Mouse (Mus musculus): ENCODE data around the gene Neurog1. TPM values are rescaled to one million over a fixed set of nuclear protein-coding genes. Genes with fewer than 3 reads are reported as not detected.

The Neurog1 gene
- total and polyA plus RNA-seq, 3 experiments, result not detected

- Histone ChIP-seq H3K36me3 (ENCODE audit: control insufficient read depth in 1 of 2, insufficient read depth in 2 of 2, low read length in 2 of 2) (no peaks in the 10 kb centered on the region), H3K79me2 (ENCODE audit: control insufficient read depth, insufficient read depth, low read length, poor library complexity) (no peaks in the 10 kb centered on the region), H3K4me1 (ENCODE audit: control insufficient read depth in 1 of 2, insufficient read depth in 2 of 2, low read length in 2 of 2) (no peaks in the 10 kb centered on the region), H3K4me3 (ENCODE audit: control insufficient read depth in 1 of 2, insufficient read depth in 1 of 2, low read depth in 2 of 2, low read length in 2 of 2) (no peak overlapping the region), H3K9me3 (replicated peaks; ENCODE audit: insufficient read depth, low read length) (no peaks in the 10 kb centered on the region), H3K9ac (ENCODE audit: control insufficient read depth, low read depth, low read length, poor library complexity, severe bottlenecking) (no peak overlapping the region), H3K27me3 (ENCODE audit: control insufficient read depth in 1 of 2, insufficient read depth in 2 of 2, low read length in 2 of 2) (no peaks in the 10 kb centered on the region), H3K27ac (ENCODE audit: control insufficient read depth, low read depth, low read length) (no peak overlapping the region)
- no peak for TF ChIP-seq ZMIZ1 (IDR thresholded peaks at IDR 0.05; ENCODE audit: low read depth, low read length)
- DNase-seq (ENCODE audit: low read depth, low spot score), result no peak
Measured at GRCm38 (mm10) chr13:56243104-56243503, 8.9 kb downstream of the Neurog1 start.

GRCm38 (mm10) chr13:56240012-56240770 lies 11.8 kb downstream of the Neurog1 start:
- no peaks in the 10 kb centered on the region for H3K36me3 ChIP-seq (ENCODE audit: control insufficient read depth in 1 of 2, insufficient read depth in 2 of 2, low read length in 2 of 2)
- H3K4me1 ChIP-seq (ENCODE audit: control insufficient read depth in 1 of 2, insufficient read depth in 2 of 2, low read length in 2 of 2), result no peaks in the 10 kb centered on the region
- H3K9ac ChIP-seq (ENCODE audit: control insufficient read depth, low read depth, low read length, poor library complexity, severe bottlenecking), result no peak overlapping the region
- no peaks in the 10 kb centered on the region for H3K27me3 ChIP-seq (ENCODE audit: control insufficient read depth in 1 of 2, insufficient read depth in 2 of 2, low read length in 2 of 2)
- TF ChIP-seq GABPA (IDR thresholded peaks at IDR 0.05; ENCODE audit: low read depth, low read length), result no peak
- no peak for TF ChIP-seq USF2 (IDR thresholded peaks at IDR 0.05; ENCODE audit: borderline replicate concordance in 1 of 2, insufficient read depth in 1 of 2, low read depth in 1 of 2, low read length in 2 of 2)
- no peak for TF ChIP-seq POLR2AphosphoS2 (IDR thresholded peaks at IDR 0.05; ENCODE audit: low read length)
- TF ChIP-seq ZKSCAN1 (IDR thresholded peaks at IDR 0.05; ENCODE audit: low read depth, low read length), result no peak
- no peak for TF ChIP-seq ELF1 (IDR thresholded peaks at IDR 0.05; ENCODE audit: low read depth, low read length)
- TF ChIP-seq CHD2 (IDR thresholded peaks at IDR 0.05; ENCODE audit: low read length), result no peak
- no peaks in the 10 kb centered on the region for H3K79me2 ChIP-seq (ENCODE audit: control insufficient read depth, insufficient read depth, low read length, poor library complexity)
- H3K4me3 ChIP-seq (ENCODE audit: control insufficient read depth in 1 of 2, insufficient read depth in 1 of 2, low read depth in 2 of 2, low read length in 2 of 2), result no peak overlapping the region
- H3K9me3 ChIP-seq (replicated peaks; ENCODE audit: insufficient read depth, low read length), result no peaks in the 10 kb centered on the region
- DNase-seq (ENCODE audit: low read depth, low spot score), result no peak
- H3K27ac ChIP-seq (ENCODE audit: control insufficient read depth, low read depth, low read length), result no peak overlapping the region

- Histone ChIP-seq H3K4me1 (ENCODE audit: control insufficient read depth in 1 of 2, insufficient read depth in 2 of 2, low read length in 2 of 2) (no peaks in the 10 kb centered on the region), H3K27me3 (ENCODE audit: control insufficient read depth in 1 of 2, insufficient read depth in 2 of 2, low read length in 2 of 2) (no peaks in the 10 kb centered on the region), H3K4me3 (ENCODE audit: control insufficient read depth in 1 of 2, insufficient read depth in 1 of 2, low read depth in 2 of 2, low read length in 2 of 2) (no peak overlapping the region), H3K9me3 (replicated peaks; ENCODE audit: insufficient read depth, low read length) (no peaks in the 10 kb centered on the region), H3K79me2 (ENCODE audit: control insufficient read depth, insufficient read depth, low read length, poor library complexity) (no peaks in the 10 kb centered on the region), H3K36me3 (ENCODE audit: control insufficient read depth in 1 of 2, insufficient read depth in 2 of 2, low read length in 2 of 2) (no peaks in the 10 kb centered on the region), H3K9ac (ENCODE audit: control insufficient read depth, low read depth, low read length, poor library complexity, severe bottlenecking) (no peak overlapping the region), H3K27ac (ENCODE audit: control insufficient read depth, low read depth, low read length) (no peak overlapping the region)
- no peak for DNase-seq (ENCODE audit: low read depth, low spot score)
- TF ChIP-seq USF2 (IDR thresholded peaks at IDR 0.05; ENCODE audit: borderline replicate concordance in 1 of 2, insufficient read depth in 1 of 2, low read depth in 1 of 2, low read length in 2 of 2) (no peak), UBTF (IDR thresholded peaks at IDR 0.05; ENCODE audit: borderline replicate concordance, insufficient read depth, low read depth, low read length) (no peak), MEF2A (IDR thresholded peaks at IDR 0.05; ENCODE audit: extremely low read depth, insufficient replicate concordance, low read depth, low read length, poor library complexity, severe bottlenecking) (no peak), ZC3H11A (IDR thresholded peaks at IDR 0.05; ENCODE audit: low read depth, low read length) (no peak), EP300 (IDR thresholded peaks at IDR 0.05; ENCODE audit: low read depth in 1 of 2, low read length in 2 of 2) (no peak), E2F4 (IDR thresholded peaks at IDR 0.05; ENCODE audit: borderline replicate concordance, low read depth, low read length) (no peak), RAD21 (IDR thresholded peaks at IDR 0.05; ENCODE audit: low read depth, low read length) (no peak), ZMIZ1 (IDR thresholded peaks at IDR 0.05; ENCODE audit: low read depth, low read length) (no peak), CHD1 (IDR thresholded peaks at IDR 0.05; ENCODE audit: low read depth, low read length) (no peak), KAT2A (conservative IDR thresholded peaks at IDR 0.05; ENCODE audit: low read depth, low read length) (no peak), GATA1 (IDR thresholded peaks at IDR 0.05; ENCODE audit: low read depth, low read length) (no peak), HCFC1 (IDR thresholded peaks at IDR 0.05; ENCODE audit: low read depth, low read length) (no peak), USF1 (IDR thresholded peaks at IDR 0.05; ENCODE audit: low read depth, low read length) (no peak), POLR2A (IDR thresholded peaks at IDR 0.05; ENCODE audit: control insufficient read depth in 1 of 2, insufficient read depth in 1 of 2, low read depth in 1 of 2, low read length in 2 of 2, poor library complexity in 1 of 2) (no peak), SIN3A (IDR thresholded peaks at IDR 0.05; ENCODE audit: low read length) (no peak), TBP (IDR thresholded peaks at IDR 0.05; ENCODE audit: low read depth, low read length) (no peak), GABPA (IDR thresholded peaks at IDR 0.05; ENCODE audit: low read depth, low read length) (no peak), ETS1 (IDR thresholded peaks at IDR 0.05; ENCODE audit: low read depth, low read length) (no peak), ZKSCAN1 (IDR thresholded peaks at IDR 0.05; ENCODE audit: low read depth, low read length) (no peak)
Measured at GRCm38 (mm10) chr13:56237905-56238304, 14.1 kb downstream of the Neurog1 start.
